Mouse (Mus musculus): ENCODE measurements around the gene Tnks1bp1.

DNA sequence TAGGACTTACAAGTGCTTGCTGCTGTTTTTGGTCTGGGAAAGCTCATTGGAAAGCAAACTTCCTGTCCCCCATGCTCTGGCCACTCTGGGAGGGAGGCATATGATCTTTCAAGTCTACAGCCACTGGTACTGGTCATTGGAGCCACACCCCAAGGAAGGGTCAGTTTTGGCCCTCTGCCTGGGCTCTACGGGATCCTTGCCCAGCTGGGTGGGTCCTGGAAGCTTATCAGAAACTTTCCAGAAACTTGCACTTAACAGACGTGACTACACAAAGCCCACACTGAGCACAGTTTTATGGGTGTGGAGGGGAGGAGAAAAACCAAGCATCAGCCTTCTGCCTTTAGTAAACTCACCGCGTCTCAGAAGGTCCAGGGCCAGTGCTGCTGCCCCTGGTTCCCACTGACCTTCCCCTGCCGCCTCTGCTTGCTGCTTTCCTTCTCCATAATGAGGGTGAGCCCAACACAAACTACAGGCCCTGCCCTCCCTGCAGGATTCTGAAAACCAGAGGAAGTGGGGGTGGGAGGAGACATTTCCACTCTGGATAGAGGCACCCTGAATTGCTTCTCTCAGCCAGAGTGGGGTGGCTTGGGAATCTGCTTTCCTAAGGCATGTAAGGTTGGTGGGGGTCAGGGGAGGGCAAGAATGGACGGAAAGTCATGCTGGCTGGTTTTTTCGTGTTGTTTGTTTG, 51.1 kb downstream of the Tnks1bp1 start:
- no peak for TF ChIP-seq POLR2A (IDR thresholded peaks at IDR 0.05; ENCODE audit: low read depth, low read length)
- no peak for TF ChIP-seq CTCF (IDR thresholded peaks at IDR 0.05; ENCODE audit: borderline replicate concordance, insufficient read depth, low read length)
